Mouse (Mus musculus) yolk sac, embryonic 10.5 days (tissue): ENCODE results near the gene Rtn4rl1.
"Not testable (repeated sequence)": the region's sequence is repeated elsewhere in the genome, so short reads cannot be mapped to it uniquely, and the experiment has no call there.

ENCODE experiments used
- DNase-seq: peaks from one replicate; pipeline ENCODE4 v3.0.0-alpha.2; 2017; ENCODE audit warnings: low spot score

Rtn4rl1 gene

GRCm38 (mm10) chr11:75278115-75278514 lies 84.5 kb downstream of the Rtn4rl1 start:
- DNase-seq = no peak

GRCm38 (mm10) chr11:75279013-75279341 lies 85.4 kb downstream of the Rtn4rl1 start:
- DNase-seq = no peak

GRCm38 (mm10) chr11:75279342-75280065 lies 85.9 kb downstream of the Rtn4rl1 start:
- peak; percentile 64 for DNase-seq

GRCm38 (mm10) chr11:75280066-75280410 lies 86.5 kb downstream of the Rtn4rl1 start:
- DNase-seq = no peak

- no peak for DNase-seq
Measured at GRCm38 (mm10) chr11:75280435-75281001, 86.9 kb downstream of the Rtn4rl1 start.

GRCm38 (mm10) chr11:75281380-75282256 lies 88.0 kb downstream of the Rtn4rl1 start:
- DNase-seq = no peak

GRCm38 (mm10) chr11:75282496-75283120 lies 89.0 kb downstream of the Rtn4rl1 start:
- no peak for DNase-seq

- DNase-seq = not testable (repeated sequence)
Measured at GRCm38 (mm10) chr11:75283784-75284183, 90.2 kb downstream of the Rtn4rl1 start.

- DNase-seq = no peak
Measured at GRCm38 (mm10) chr11:75285893-75286467, 92.4 kb downstream of the Rtn4rl1 start.

GRCm38 (mm10) chr11:75286868-75287267 lies 93.3 kb downstream of the Rtn4rl1 start:
- DNase-seq = no peak

GRCm38 (mm10) chr11:75287940-75288339 lies 94.4 kb downstream of the Rtn4rl1 start:
- DNase-seq = no peak

- DNase-seq = no peak
Measured at GRCm38 (mm10) chr11:75288517-75288916, 94.9 kb downstream of the Rtn4rl1 start.

GRCm38 (mm10) chr11:75289120-75289519 lies 95.5 kb downstream of the Rtn4rl1 start:
- DNase-seq = no peak

GRCm38 (mm10) chr11:75290566-75291271 lies 97.1 kb downstream of the Rtn4rl1 start:
- DNase-seq = peak; percentile 82

- DNase-seq = no peak
Measured at GRCm38 (mm10) chr11:75291389-75292215, 98.0 kb downstream of the Rtn4rl1 start.

- DNase-seq = no peak
Measured at GRCm38 (mm10) chr11:75292281-75292680, 98.7 kb downstream of the Rtn4rl1 start.

GRCm38 (mm10) chr11:75293852-75294361 lies 100.3 kb downstream of the Rtn4rl1 start:
- no peak for DNase-seq

- DNase-seq = no peak
Measured at GRCm38 (mm10) chr11:75294862-75295261, 101.3 kb downstream of the Rtn4rl1 start.

- DNase-seq = not testable (repeated sequence)
Measured at GRCm38 (mm10) chr11:75295534-75295933, 102.0 kb downstream of the Rtn4rl1 start.

- DNase-seq = no peak
Measured at GRCm38 (mm10) chr11:75296406-75297005, 102.9 kb downstream of the Rtn4rl1 start.
